Mouse (Mus musculus): Measurements from ENCODE around the gene Rnf187.

Gene Rnf187

DNA sequence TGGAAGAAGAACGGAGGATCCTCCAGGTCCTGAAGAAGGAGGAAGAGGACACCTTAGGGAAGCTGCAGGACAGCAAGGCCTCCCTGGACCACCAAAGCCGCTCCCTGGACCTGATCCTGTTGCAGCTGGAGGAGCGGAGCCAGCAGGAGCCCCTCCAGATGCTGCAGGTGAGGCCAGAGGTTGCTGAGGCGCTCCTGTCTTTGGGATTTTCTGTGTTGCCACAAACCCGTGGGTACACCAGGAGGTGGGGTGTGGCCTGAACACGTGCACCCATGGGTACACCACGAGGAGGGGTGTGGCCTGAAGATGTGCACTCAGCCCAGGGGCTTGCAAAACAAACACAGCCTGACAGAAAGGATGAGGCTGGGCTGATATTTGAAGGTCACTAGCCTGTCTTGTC is 29.8 kb upstream of the Rnf187 start:
- in situ Hi-C loops (cut with MboI; ENCODE audit: unreplicated experiment in 2 of 2): loop anchor here (5.0 to 25.0 kb wide), 9 partner anchors 46 to 656 kb away; partner anchors contain the start of genes Gjc2 (in 2 of the 2) and Zfp692 (in 1 of the 2)

DNA sequence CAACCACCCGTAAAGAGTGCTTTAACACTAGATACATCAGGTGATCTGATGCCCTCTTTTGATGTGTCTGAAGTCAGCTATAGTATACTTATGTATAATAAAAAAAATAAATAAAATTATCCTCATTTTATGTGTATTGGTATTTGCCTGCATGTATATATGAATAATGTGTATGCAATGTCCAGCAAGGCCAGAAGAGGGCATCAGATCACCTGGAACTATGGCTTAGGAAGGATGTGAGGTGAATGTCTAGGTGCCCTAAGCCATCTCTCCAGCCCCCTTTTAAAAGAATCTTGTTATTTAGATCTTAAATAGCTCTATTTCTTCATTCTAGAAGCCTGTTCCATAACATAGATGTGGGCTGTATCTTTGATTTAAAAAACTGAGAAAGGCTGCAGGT is 28.6 kb upstream of the Rnf187 start:
- in situ Hi-C loops (cut with MboI; ENCODE audit: unreplicated experiment in 2 of 2): loop anchor here (5.0 to 25.0 kb wide), 9 partner anchors 47 to 655 kb away; partner anchors contain the start of genes Gjc2 (in 2 of the 2) and Zfp692 (in 1 of the 2)

DNA sequence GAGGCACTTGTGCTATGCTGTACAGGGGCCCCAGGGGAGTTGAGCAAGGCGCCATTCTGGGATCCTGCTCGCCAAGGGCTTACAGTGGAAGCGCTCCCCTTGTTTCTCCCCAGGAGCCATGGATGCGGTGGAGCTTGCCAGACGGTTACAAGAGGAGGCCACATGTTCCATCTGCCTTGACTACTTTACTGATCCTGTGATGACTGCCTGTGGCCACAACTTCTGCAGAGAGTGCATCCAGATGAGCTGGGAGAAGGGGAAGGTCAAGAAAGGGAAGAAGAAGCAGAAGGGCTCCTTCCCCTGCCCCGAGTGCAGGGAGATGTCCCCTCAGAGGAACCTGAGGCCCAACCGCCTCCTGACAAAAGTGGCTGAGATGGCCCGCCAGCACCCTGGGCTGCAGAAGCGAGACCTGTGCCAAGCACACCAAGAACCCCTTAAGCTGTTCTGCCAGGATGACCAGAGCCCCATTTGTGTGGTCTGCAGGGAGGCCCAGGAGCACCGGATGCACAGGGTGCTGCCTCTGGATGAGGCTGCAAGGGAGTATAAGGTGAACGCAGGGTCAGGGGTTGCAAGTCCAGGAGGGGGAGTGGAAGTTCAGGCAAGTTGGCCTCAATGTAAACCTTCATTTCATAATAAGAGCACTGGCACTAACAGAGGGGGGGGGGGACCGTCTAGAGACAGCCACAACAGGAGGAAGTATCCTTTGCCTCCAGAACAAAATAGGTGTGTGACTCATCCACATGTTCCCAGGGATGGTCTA is 26.5 kb upstream of the Rnf187 start:
- in situ Hi-C loops (cut with MboI; ENCODE audit: unreplicated experiment in 2 of 2): loop anchor here (5.0 to 25.0 kb wide), 9 partner anchors 50 to 653 kb away; partner anchors contain the start of genes Gjc2 (in 2 of the 2) and Zfp692 (in 1 of the 2)

DNA sequence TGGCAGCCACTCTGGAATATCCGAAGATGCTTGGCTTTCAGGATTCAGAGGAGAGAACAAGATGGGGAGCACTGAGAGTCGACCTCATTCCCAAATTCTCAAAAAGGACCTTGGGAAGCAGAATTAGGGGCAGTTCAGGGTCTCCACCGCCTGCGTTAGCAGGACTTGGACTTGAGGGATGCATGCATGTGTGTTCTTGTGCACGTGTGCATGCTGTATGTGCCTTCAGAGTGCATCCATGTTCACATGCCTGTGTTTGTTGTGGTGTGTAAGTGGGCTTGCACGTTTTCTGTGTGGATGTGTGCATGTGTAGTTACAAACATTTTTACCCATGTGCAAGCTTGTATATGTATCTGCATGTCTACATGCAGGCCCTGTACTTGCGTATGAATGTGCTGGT is 25.5 kb upstream of the Rnf187 start:
- in situ Hi-C loops (cut with MboI; ENCODE audit: unreplicated experiment in 2 of 2): loop anchor here (10.0 to 25.0 kb wide), 4 partner anchors 51 to 652 kb away; partner anchors contain the start of genes Gjc2 (in 1 of the 2) and Zfp692 (in 1 of the 2)

DNA sequence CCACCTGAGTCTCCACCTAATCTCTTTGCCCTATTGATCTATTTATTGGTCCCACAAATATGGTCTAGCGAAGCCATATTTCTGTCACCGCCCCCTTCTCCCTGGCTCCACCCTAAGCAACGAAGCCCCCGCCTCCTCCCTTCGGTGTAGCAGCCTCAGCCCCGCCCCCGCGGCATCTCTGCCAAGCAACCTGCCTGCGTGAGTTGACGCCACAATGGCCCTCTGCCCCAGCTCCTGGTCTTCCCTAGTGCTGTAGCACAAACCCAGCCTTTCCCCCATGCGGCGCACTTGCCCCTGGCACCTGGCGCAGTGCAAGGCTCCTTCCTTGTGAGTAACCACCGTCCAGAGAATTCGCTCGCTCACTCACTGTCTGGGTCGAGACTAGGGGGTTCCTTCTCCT is 24.8 kb upstream of the Rnf187 start:
- in situ Hi-C loops (cut with MboI; ENCODE audit: unreplicated experiment in 2 of 2): loop anchor here (10.0 to 25.0 kb wide), 4 partner anchors 51 to 651 kb away; partner anchors contain the start of genes Gjc2 (in 1 of the 2) and Zfp692 (in 1 of the 2)

DNA sequence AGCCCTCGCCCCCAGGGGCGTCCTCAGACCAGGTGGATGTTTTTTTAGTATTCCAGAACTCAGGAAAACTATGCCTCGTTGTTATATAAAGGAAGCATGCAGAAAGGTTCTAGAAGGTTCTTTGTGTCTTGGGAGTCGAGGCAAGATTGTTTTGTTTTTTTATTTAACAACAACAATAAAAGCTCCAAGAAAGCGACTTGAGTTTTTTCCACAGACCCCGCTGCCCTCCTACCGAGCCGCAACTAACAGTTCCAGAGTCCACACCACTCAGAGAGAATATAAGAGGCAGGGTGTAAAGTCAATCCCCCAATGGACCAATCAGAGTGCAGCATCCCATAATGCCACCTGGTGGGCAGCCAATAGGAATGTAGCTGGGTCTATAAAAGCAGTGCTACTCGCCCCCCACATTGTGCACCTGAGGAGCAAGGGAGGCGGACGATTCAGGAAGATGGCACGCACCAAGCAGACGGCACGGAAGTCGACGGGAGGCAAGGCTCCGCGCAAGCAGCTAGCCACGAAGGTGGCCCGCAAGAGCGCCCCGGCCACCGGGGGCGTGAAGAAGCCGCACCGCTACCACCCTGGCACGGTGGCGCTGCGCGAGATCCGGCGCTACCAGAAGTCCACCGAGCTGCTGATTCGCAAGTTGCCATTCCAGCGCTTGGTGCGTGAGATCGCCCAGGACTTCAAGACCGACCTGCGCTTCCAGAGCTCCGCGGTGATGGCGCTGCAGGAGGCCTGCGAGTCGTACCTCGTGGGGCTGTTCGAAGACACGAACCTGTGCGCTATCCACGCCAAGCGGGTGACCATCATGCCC is 22.9 kb upstream of the Rnf187 start:
- in situ Hi-C loops (cut with MboI; ENCODE audit: unreplicated experiment in 2 of 2): loop anchor here (10.0 to 25.0 kb wide), 4 partner anchors 53 to 649 kb away; partner anchors contain the start of genes Gjc2 (in 1 of the 2) and Zfp692 (in 1 of the 2)

DNA sequence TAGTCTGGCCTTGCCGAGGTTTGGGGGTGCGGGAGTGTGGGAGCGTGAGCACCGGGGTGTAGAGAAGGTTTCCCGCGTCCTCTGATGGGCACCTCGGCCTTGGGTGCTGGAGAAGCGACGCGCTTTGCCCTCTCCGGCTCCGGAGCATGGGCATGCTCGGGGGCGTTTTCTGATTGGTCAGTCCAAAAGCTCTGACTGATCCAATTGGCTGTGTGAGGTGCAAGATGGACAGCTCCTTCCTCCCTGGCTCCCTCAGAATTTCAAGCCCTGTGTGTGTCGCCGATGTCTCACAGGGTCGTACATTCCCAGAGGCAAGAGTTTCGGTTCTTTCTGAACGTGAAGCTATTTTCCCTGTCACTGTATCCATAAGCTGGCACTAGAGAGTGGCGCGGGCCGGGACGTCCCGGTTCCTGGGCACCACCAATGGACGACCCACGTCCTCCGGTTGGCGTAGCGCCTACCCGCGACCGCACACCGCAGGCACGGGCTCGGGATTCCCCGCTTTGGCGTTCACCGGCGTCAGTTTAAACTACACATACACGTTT is 21.3 kb upstream of the Rnf187 start:
- in situ Hi-C loops (cut with MboI; ENCODE audit: unreplicated experiment in 2 of 2): loop anchor here (5.0 to 25.0 kb wide), 6 partner anchors 38 to 655 kb away; partner anchors contain the start of genes Zfp692 (in 2 of the 2) and Gjc2 (in 1 of the 2)

DNA sequence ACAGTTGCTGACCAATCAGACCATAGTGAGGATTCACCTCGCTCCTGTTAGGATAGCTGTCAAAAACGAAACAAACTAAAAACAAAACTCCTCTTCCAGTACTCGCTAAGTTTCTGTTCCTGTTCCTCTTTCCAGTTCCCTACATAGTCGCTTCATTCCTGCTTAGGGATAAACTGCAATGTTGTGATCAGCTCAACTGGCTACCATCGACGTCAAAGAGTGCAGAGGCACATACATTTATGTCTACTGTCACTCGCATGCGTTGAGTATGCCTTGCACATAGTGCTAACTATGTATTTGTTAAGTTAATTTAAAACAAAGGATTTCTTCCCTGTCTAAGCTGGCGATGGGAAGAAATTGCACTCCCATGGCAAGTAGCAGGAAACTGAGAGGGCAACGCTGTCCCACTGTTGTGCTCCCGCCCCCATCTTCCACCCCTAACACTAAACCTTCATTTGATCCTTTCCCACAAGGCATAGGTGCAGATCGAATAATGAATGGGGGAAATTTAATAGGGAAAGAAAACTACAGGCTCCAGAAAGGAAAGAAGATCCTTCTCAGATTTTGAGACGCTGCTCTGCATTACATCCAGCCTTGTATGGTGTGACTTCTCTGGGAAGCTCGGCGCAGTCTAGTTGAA is 20.6 kb upstream of the Rnf187 start:
- in situ Hi-C loops (cut with MboI; ENCODE audit: unreplicated experiment in 2 of 2): loop anchor here (5.0 to 25.0 kb wide), 4 partner anchors 37 to 655 kb away; partner anchors contain the start of gene Zfp692 (in 2 of the 2)

DNA sequence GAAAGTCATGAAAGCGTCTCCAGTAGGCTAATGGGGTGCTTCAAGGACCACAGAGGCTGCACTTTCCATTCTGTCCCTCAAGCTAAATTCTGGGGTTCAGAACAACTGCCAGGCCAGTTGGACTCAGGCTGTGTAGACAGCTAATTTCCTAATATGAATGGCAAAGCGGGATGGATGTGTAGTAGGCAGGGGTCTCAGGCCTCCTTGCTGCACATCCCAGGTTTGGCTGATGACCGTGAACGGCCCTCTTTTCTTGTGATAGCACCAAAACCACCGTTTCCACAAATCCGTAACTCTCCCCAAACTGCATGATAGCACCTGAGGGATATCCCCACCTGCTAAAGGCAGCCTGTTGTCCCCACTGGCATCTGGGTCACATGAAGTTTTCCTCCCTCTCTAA is 19.8 kb upstream of the Rnf187 start:
- in situ Hi-C loops (cut with MboI; ENCODE audit: unreplicated experiment in 2 of 2): loop anchor here (5.0 to 25.0 kb wide), 4 partner anchors 36 to 654 kb away; partner anchors contain the start of gene Zfp692 (in 2 of the 2)

DNA sequence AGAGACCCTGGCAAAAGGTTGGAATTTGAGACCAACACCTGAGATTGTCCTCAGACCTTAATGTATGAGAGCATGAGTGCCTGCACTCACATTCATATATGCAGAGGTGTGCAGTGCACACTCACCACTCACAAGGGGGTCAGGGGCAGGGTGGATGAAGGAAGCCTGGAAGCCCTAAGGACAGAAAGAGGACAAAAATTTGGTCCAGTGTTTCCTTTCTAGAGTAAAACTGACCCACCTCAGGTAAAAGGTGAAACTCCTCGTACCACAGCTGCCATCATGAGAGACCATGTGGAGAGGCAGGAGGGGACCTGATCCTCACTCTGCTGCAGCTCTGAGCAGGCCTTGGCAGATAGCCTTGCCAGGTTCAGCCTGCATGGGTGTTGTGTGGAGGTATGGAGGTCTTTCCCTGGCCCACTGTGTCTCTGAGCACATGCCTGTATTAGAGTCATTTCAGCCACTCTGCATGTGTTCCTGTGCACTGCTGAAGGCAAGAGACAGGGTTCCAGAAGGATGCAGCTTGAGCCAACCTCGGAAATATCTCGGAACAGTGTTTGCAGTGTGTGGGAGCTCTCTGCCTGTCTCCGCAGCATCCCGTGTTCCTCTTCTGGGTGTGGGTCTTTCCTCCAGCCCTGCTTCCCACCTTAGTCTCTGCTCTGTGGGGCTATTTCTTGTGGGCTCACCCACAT is 18.7 kb upstream of the Rnf187 start:
- in situ Hi-C loops (cut with MboI; ENCODE audit: unreplicated experiment in 2 of 2): loop anchor here (5.0 to 25.0 kb wide), 4 partner anchors 35 to 653 kb away; partner anchors contain the start of gene Zfp692 (in 2 of the 2)

DNA sequence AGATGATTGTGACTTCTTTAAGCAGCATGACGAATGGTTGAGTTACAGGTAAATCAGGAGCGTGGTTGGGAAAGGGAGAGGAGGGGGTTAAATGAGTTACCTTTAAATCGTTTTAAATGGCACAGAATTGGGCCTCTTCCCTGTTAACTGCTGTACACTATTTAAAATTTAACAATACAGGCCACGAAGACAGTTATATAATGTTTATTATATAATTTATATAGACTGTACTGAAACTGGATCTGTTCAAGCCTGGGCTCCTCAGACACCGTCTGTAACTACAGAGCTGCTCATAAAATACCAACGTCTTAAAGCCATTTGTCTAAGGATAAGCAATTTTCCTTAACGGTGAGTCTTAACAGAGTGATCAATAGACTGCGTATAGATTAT is 17.1 kb upstream of the Rnf187 start:
- in situ Hi-C loops (cut with MboI; ENCODE audit: unreplicated experiment in 2 of 2): loop anchor here (5.0 to 25.0 kb wide), 4 partner anchors 34 to 651 kb away; partner anchors contain the start of gene Zfp692 (in 2 of the 2)

DNA sequence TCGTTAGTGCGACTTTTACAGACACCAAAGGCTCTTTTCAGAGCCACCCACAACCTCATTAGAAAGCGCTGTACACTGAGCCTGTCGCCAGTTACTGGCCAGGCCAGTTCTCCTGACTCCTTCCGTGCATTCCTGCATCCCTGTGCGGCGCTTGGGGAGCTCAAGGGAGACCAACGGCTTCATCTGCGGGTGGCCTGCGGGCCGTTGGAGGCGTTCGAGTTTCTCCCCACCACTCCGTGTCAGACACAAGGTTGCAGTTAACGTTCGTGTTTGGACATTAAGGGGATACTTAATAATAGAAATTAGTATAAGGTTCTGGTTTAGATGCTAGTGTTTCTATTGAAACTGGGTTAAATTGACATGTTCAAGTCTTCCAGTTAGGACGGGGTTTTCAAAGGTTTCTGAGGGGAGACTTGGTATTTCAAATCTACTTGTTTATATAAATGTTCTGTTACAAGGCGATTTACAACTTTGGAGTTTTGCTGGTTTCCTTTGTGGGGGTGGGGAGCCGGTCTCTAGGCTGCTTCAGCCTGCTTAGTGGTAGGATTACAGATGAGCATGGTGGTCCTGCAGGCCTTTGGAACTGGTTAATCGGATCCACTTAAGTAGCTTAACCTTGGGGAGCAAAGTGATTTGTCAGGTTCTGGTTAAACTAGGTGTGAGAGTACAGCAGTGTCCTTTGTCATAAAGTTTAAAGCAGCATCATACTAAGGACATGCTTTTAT is 16.6 kb upstream of the Rnf187 start:
- in situ Hi-C loops (cut with MboI; ENCODE audit: unreplicated experiment in 2 of 2): loop anchor here (5.0 to 25.0 kb wide), 4 partner anchors 33 to 651 kb away; partner anchors contain the start of gene Zfp692 (in 2 of the 2)

DNA sequence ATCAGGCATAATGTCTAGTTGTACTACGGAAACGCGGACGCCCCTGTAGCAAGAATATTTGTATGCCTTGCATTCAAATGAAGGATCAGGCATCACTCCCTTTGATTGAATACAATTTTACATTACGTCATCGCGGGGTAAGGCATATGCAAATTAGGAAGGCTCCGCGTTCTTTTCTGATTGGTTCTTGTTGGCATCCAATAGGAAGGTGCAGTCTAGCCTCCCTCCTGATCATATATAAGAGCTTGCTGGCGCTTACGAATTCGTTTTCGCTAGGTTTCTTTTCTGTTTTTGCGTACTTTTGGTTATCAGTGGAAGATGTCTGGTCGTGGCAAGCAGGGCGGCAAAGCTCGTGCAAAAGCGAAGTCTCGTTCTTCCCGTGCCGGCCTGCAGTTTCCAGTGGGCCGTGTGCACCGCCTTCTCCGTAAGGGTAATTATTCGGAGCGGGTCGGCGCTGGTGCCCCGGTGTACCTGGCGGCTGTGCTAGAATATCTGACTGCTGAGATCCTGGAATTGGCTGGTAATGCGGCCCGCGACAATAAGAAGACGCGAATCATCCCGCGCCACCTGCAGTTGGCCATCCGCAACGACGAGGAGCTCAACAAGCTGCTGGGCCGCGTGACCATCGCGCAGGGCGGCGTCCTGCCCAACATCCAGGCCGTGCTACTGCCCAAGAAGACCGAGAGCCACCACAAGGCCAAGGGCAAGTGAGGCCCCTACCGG is 15.9 kb upstream of the Rnf187 start, which contains the start of the genes Hist3h2a and Trim17:
Gene Hist3h2a, plus strand, starts transcription at position 266 of the 723 bp plus-strand sequence.
Gene Trim17, plus strand, starts transcription at position 266 of the 723 bp plus-strand sequence.
- in situ Hi-C loops (cut with MboI; ENCODE audit: unreplicated experiment in 2 of 2): loop anchor here (5.0 to 25.0 kb wide), 4 partner anchors 32 to 650 kb away; partner anchors contain the start of gene Zfp692 (in 2 of the 2)

DNA sequence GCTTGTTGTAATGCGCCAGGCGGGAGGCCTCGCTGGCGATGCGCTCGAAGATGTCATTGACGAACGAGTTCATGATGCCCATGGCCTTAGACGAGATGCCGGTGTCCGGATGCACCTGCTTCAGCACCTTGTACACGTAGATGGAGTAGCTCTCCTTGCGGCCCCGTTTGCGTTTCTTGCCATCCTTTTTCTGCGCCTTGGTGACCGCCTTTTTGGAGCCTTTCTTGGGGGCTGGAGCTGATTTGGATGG is 15.4 kb upstream of the Rnf187 start:
- in situ Hi-C loops (cut with MboI; ENCODE audit: unreplicated experiment in 2 of 2): loop anchor here (10.0 to 25.0 kb wide), 3 partner anchors 533 to 649 kb away; partner anchors contain the start of gene Zfp692 (in 2 of the 2)

DNA sequence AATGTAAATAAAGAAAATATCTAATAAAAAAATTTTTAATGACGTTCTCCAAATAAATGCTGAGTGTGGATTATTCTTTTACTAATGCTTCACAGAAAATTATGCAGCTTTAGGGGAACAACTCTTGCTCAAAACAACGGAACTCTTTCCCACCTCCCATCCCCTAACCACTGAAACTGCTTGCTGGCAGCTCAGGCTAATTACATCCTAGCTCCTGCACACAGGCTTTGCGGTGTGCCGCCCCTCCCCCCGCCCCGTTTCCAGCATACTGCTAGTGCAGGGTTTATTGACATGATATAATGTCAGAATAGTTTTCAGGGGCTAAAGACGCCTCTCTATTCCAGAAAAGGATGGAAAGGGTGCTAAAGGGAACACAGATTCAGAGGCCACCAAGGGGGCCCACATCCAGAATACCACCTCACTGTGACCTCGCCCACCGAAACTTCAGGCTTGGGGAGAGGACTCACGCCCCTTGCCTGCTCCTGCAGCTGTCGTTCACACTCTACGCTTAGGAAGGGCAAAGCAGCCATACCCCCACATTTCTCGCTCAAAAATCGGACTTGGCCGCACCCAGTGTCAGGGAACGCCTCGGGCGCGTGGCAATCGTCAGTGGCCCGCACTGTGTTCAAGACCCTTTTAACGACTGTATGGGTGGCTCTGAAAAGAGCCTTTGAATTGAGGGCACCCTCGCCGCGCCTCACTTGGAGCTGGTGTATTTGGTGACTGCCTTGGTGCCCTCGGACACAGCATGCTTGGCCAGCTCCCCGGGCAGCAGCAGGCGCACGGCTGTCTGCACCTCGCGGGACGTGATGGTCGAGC is 14.8 kb upstream of the Rnf187 start:
- in situ Hi-C loops (cut with MboI; ENCODE audit: unreplicated experiment in 2 of 2): loop anchor here (10.0 to 25.0 kb wide), 3 partner anchors 534 to 649 kb away; partner anchors contain the start of gene Zfp692 (in 2 of the 2)

DNA sequence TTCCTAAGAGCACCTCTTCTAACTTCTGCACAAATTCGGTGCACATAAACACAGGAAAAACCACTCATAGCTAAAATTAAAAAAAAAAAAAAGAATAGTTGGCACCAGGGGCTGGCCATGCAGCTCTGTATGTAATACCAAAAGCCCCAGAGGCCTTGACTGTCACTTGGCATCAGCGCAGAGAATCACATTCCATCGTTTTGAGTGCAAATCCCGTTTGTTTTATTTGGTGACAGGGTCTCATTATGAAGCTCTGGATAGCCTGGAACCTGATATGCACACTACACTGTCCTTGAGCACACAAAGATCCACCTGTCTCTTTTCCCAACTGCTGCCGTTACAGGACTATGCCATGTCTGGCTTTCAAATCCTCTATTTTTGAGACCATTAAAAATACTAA is 12.5 kb upstream of the Rnf187 start:
- in situ Hi-C loops (cut with MboI; ENCODE audit: unreplicated experiment in 2 of 2): loop anchor here (10.0 to 25.0 kb wide), 3 partner anchors 536 to 646 kb away; partner anchors contain the start of gene Zfp692 (in 2 of the 2)

Data from v-Abl transformed pro-B cells (cell line).